Mouse (Mus musculus) MN1 (cell line): ENCODE results near the gene Fpr1.
"Not testable (repeated sequence)": the region's sequence is repeated elsewhere in the genome, so short reads cannot be mapped to it uniquely, and the experiment has no call there.

Experiments used
- DNase-seq: peaks from one replicate; pipeline ENCODE4 v3.0.0-alpha.2; 2016; ENCODE audit warnings: low spot score

The Fpr1 gene

DNA sequence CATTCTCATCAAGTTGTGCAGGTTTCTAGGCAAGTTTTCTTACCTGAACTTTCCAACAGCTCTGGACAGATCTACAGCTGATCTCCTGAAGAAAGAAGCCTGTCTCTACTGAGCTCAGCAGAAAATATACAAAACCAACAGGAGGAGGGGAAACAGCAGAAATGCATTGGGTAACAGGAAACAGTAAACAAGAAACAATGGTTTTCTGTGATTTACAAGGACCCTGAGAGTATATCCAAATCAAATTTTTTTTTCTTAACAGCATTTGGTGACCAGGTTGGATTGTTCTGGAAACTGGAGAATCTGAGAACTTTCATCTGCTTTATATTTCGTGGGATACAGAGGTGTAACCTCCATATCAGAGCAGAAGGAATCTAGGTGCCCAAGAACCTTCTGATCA, at the start of gene Fpr1:
TSS of gene Fpr1 (minus strand) at position 101 of the 400 bp plus-strand sequence.
- DNase-seq: no peak

- no peak for DNase-seq
Observed at GRCm38 (mm10) chr17:17917782-17918181, 34.0 kb upstream of the Fpr1 start.

DNA sequence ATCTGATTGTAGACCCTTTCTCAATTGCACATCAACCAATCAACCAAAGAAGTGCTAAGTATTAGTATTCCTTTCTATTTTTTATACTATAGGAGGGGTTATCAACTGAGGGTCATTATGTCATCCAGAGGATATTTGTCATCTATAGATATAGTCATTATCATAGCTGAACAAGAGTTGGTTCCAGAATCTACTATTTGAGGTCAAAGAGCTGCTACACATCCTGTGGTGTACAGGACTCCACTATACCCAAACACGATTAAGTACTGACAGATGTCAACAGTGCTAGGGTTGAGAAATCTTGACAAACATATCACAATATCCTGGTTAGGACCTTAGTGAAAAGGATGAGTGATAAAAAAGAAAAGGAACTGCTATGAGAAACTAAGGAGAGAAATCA, 33.6 kb upstream of the Fpr1 start:
- no peak for DNase-seq

- not testable (repeated sequence) for DNase-seq
Observed at GRCm38 (mm10) chr17:17912618-17913017, 28.9 kb upstream of the Fpr1 start.

GRCm38 (mm10) chr17:17909636-17910421, 26.1 kb upstream of the Fpr1 start:
- peak; percentile 91 for DNase-seq

GRCm38 (mm10) chr17:17900768-17901167, 17.0 kb upstream of the Fpr1 start:
- DNase-seq: no peak

- peak; percentile 45 for DNase-seq
Observed at GRCm38 (mm10) chr17:17899268-17899667, 15.5 kb upstream of the Fpr1 start.

DNA sequence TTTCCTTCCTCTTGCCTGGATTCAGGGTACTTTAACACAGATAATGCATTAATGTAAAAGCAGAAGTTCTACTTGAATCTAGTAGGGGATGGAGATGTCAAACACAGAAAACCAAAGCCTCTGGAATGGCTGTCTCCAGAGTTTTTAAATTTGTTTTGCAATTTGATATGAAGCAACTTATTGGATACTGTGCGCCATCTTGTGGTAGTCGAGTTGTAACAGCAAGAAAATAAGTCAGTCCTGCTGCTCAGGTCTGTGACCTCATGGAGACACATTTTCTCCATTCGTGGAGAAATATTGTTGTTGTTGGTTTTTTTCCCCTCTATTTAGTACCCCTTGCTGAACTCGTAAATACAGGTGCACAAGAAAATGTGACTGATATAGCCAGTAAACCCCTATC, 12.3 kb upstream of the Fpr1 start:
- DNase-seq: peak; percentile 69

- DNase-seq: no peak
Observed at GRCm38 (mm10) chr17:17889732-17890425, 6.1 kb upstream of the Fpr1 start.

DNA sequence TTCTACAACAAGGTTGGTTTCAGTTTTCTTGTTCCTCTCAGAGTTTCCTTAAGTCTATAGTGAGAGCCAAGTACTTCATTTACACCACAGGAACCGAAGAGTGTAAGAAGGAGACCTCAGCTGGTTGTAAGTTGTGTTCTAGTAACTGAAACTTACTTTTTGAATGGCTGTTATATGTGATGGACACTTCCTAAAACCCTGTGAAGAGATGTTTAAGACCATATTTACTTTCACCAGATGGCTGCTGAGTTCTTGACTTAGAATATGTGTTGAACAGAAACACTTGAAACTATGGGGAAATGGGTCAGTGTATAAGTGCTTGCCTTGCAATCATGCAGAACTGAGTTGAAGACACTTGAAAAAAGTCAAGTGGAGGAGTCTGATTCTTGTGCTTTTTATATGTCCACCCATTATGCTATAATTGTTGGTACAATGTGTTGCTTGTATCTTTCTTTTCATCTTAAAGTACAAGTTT, 4.1 kb upstream of the Fpr1 start, which contains the start of the genes Fpr2 and Fpr3:
TSS of gene Fpr2 (plus strand) at position 51 of the 475 bp plus-strand sequence.
TSS of gene Fpr3 (plus strand) at position 79 of the 475 bp plus-strand sequence.
- DNase-seq: no peak

DNA sequence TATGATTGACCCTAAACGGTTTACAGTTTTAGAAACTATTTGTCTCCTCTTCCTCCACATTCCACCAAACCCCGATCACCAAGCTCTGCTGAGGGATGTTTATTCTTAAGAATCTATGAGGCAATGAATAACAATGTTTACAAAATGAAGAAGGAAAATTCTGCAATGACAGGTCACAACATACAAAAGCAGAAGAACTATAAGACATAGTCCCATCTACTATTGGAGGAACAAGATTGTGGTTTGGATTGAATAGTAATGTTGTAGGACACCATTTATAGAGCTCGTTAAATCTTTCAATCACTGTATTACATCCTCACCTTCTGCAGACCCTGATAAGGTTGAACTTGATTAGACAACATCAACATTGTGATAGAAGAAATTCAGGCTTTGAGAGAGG, 1.1 kb downstream of the Fpr1 start:
- DNase-seq: no peak

GRCm38 (mm10) chr17:17879347-17879746, 4.4 kb downstream of the Fpr1 start:
- DNase-seq: no peak

DNA sequence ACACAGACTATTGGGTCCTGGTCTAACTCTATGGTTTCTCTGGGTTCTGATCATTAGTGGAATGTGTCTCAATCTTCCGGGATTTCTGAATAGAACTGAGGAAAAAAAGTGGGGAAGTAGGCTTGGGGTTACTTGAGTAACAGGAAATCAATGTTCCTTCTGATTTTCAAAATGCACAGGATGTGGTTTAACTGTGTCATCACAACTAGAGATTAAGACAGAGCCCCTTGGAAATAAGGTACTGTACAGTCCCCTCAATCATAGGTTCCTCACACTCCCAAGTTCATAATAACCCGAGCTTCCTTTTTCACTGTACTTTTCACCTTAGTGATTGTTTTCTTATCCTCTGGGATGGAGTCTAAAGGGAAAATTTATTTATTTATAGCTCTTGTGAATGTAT, 12.0 kb downstream of the Fpr1 start:
- no peak for DNase-seq

- DNase-seq: no peak
Observed at GRCm38 (mm10) chr17:17870892-17871550, 12.7 kb downstream of the Fpr1 start.

DNA sequence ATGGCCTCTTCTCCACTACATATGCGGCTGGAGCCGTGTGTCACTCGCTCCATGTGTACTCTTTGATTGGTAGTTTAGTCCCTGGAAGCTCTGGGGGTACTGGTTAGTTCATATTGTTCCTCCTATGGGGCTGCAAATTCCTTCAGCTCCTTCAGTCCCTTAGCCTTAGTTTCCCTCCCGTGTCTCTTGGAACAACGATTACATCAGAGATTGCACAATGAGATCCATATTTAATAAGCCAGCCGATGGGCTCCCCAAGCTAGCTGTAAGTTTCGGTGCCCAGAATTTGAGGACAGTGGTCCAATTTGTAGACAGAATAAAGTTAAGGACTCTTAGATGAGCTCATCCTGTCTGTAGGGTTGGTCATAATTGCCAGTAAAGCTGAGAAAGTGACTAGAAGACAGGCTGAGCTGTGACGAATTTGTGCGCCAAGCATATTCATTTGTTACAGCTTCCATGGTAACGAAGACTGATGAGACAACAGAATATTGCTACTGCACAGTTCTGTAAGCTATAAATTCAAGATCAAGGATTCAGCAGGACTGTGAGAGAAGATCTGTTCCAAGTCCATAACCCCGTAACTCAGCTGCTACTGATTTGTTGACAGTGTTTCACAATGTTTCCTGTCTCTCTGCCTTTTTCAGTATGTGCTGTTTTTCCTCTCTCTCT, 16.8 kb downstream of the Fpr1 start:
- DNase-seq: no peak

GRCm38 (mm10) chr17:17865168-17865567, 18.6 kb downstream of the Fpr1 start:
- no peak for DNase-seq

GRCm38 (mm10) chr17:17862360-17862759, 21.4 kb downstream of the Fpr1 start:
- no peak for DNase-seq

- DNase-seq: no peak
Observed at GRCm38 (mm10) chr17:17860110-17860509, 23.6 kb downstream of the Fpr1 start.

- DNase-seq: peak; percentile 44
Observed at GRCm38 (mm10) chr17:17857446-17857845, 26.3 kb downstream of the Fpr1 start.

GRCm38 (mm10) chr17:17856612-17857011, 27.1 kb downstream of the Fpr1 start:
- no peak for DNase-seq

- DNase-seq: no peak
Observed at GRCm38 (mm10) chr17:17855064-17855838, 28.5 kb downstream of the Fpr1 start, which contains the start of gene Has1. Has1 (minus strand) TSS chr17:17855205.
